Mouse (Mus musculus) spleen, adult 18-20 months (tissue): ENCODE results near the gene Tmprss3.

Experiments used
- DNase-seq, 2 experiments: peaks; one replicate each; pipeline ENCODE4 v3.0.0; 2022; ENCODE audit warnings: mixed read lengths in 2 of 2

Tmprss3 gene

GRCm38 (mm10) chr17:31198877-31199276 is at the start of gene Tmprss3:
TSS of gene Tmprss3 (minus strand) at chr17:31198977.
- no peak for DNase-seq

GRCm38 (mm10) chr17:31247144-31247543 is 48.4 kb upstream of the Tmprss3 start:
- DNase-seq, result no peak

- DNase-seq, result no peak
Measured at GRCm38 (mm10) chr17:31245321-31245720, 46.5 kb upstream of the Tmprss3 start.

- peak in 1 of 2 experiments; percentile 49 for DNase-seq
Measured at GRCm38 (mm10) chr17:31242764-31243163, 44.0 kb upstream of the Tmprss3 start.

GRCm38 (mm10) chr17:31241156-31241555 is 42.4 kb upstream of the Tmprss3 start:
- no peak for DNase-seq

GRCm38 (mm10) chr17:31238234-31239020 is 39.6 kb upstream of the Tmprss3 start:
- DNase-seq, result no peak

- no peak for DNase-seq
Measured at GRCm38 (mm10) chr17:31235915-31236314, 37.1 kb upstream of the Tmprss3 start.

- DNase-seq, result no peak
Measured at GRCm38 (mm10) chr17:31232251-31233010, 33.7 kb upstream of the Tmprss3 start.

GRCm38 (mm10) chr17:31231780-31232179 is 33.0 kb upstream of the Tmprss3 start:
- no peak for DNase-seq

- no peak for DNase-seq
Measured at GRCm38 (mm10) chr17:31226931-31227330, 28.2 kb upstream of the Tmprss3 start.

- DNase-seq, result peak; percentile 21 to 23
Measured at GRCm38 (mm10) chr17:31226368-31226767, 27.6 kb upstream of the Tmprss3 start.

- DNase-seq, result peak in 1 of 2 experiments; percentile 21
Measured at GRCm38 (mm10) chr17:31224591-31224990, 25.8 kb upstream of the Tmprss3 start.

GRCm38 (mm10) chr17:31223835-31224234 is 25.1 kb upstream of the Tmprss3 start:
- DNase-seq, result peak; percentile 31 to 32

- DNase-seq, result no peak
Measured at GRCm38 (mm10) chr17:31222810-31223310, 24.1 kb upstream of the Tmprss3 start.

GRCm38 (mm10) chr17:31216068-31216955 is 17.5 kb upstream of the Tmprss3 start:
- DNase-seq, result no peak

GRCm38 (mm10) chr17:31211881-31212280 is 13.1 kb upstream of the Tmprss3 start:
- DNase-seq, result no peak

GRCm38 (mm10) chr17:31210299-31210698 is 11.5 kb upstream of the Tmprss3 start:
- DNase-seq, result no peak

GRCm38 (mm10) chr17:31209376-31209930 is 10.7 kb upstream of the Tmprss3 start:
- DNase-seq, result no peak

- no peak for DNase-seq
Measured at GRCm38 (mm10) chr17:31208654-31209053, 9.9 kb upstream of the Tmprss3 start.

- no peak for DNase-seq
Measured at GRCm38 (mm10) chr17:31207771-31208334, 9.1 kb upstream of the Tmprss3 start, which contains the start of gene Ubash3a. TSS of gene Ubash3a (plus strand) at chr17:31207873.

GRCm38 (mm10) chr17:31196283-31196682 is 2.5 kb downstream of the Tmprss3 start:
- no peak for DNase-seq

- no peak for DNase-seq
Measured at GRCm38 (mm10) chr17:31195207-31195606, 3.6 kb downstream of the Tmprss3 start.
